8 mouse cellular contexts compared by ENCODE assay signal in genomic region chr9:108203015-108203414, GRCm38 (mm10). TPM values are rescaled to one million over a fixed set of nuclear protein-coding genes. Genes with fewer than 3 reads are reported as not detected.
DNase-seq lines count a peak whose midpoint lies in the region; TF ChIP-seq lines count a peak whose summit lies in the region.

No protein-coding gene starts in this region.

- intact Hi-C loops in heart, postnatal 25 days (cut with DNase I): loop anchor here (2.0 kb wide), 1 partner anchor 82 kb away; no protein-coding TSS in a partner anchor

- peak overlapping the region; percentile 27; the same call in 1 of the 2 replicates for H3K9ac ChIP-seq in MEL (ENCODE audit: control insufficient read depth, low read depth, low read length, poor library complexity, severe bottlenecking)

- TF ChIP-seq CTCF in MEL (IDR thresholded peaks at IDR 0.05 in 2 of 3, conservative IDR thresholded peaks at IDR 0.05 in 1 of 3; ENCODE audit: control insufficient read depth in 1 of 3, insufficient read depth in 1 of 3, low read depth in 2 of 3, low read length in 3 of 3, poor library complexity in 1 of 3, severe bottlenecking in 1 of 3): peak; percentile 49 to 88 (median 74)
- peak; percentile 87 for TF ChIP-seq CTCF in layer of hippocampus, adult 2 months (conservative IDR thresholded peaks at IDR 0.05)

- no peaks in the 10 kb centered on the region for H3K79me2 ChIP-seq in MEL (ENCODE audit: control insufficient read depth, insufficient read depth, low read length, poor library complexity)

- TF ChIP-seq EP300 in MEL (IDR thresholded peaks at IDR 0.05; ENCODE audit: low read depth in 1 of 2, low read length in 2 of 2): no peak

- H3K4me1 ChIP-seq in MEL (ENCODE audit: control insufficient read depth in 1 of 2, insufficient read depth in 2 of 2, low read length in 2 of 2): peaks cover 3 to 8% of the 10 kb centered on the region in 2 experiments; a peak in 3 of 4 replicates

- no peaks in the 10 kb centered on the region; a peak in 1 of 4 replicates for H3K36me3 ChIP-seq in MEL (ENCODE audit: control insufficient read depth in 1 of 2, insufficient read depth in 2 of 2, low read length in 2 of 2)

- H3K27ac ChIP-seq in MEL (ENCODE audit: control insufficient read depth, low read depth, low read length): peak overlapping the region; percentile 6; the same call in 1 of the 2 replicates
- H3K27ac ChIP-seq in layer of hippocampus, adult 2 months: peak overlapping the region; percentile 20; the same call in 1 of the 2 replicates

- TF ChIP-seq RAD21 in MEL (IDR thresholded peaks at IDR 0.05; ENCODE audit: low read depth, low read length): peak; percentile 52

- peak overlapping the region; percentile 27 to 30; a peak in 3 of 4 replicates for H3K4me3 ChIP-seq in MEL (ENCODE audit: control insufficient read depth in 1 of 2, insufficient read depth in 1 of 2, low read depth in 2 of 2, low read length in 2 of 2)
- H3K4me3 ChIP-seq in layer of hippocampus, adult 2 months: no peak overlapping the region

- TF ChIP-seq POLR2A in MEL (IDR thresholded peaks at IDR 0.05; ENCODE audit: control insufficient read depth in 1 of 2, insufficient read depth in 1 of 2, low read depth in 1 of 2, low read length in 2 of 2, poor library complexity in 1 of 2): no peak

- H3K9me3 ChIP-seq in MEL (replicated peaks; ENCODE audit: insufficient read depth, low read length): no peaks in the 10 kb centered on the region

- no peaks in the 10 kb centered on the region for H3K27me3 ChIP-seq in MEL (ENCODE audit: control insufficient read depth in 1 of 2, insufficient read depth in 2 of 2, low read length in 2 of 2)

- DNase-seq in heart, adult 11 months: peak; percentile 95
- DNase-seq in heart, postnatal 25 days (ENCODE audit: low spot score): no peak
- DNase-seq in MEL (ENCODE audit: low read depth, low spot score): peak; percentile 94
- DNase-seq in cerebellum, adult 9-11 months: peak; percentile 72
- DNase-seq in gastrocnemius, postnatal 25 days: peak; percentile 32
- peak; percentile 63 to 75 for DNase-seq in layer of hippocampus, adult 2 months (ENCODE audit: low spot score in 2 of 2)
- peak; percentile 92 for DNase-seq in lung, postnatal 36 days
- peak; percentile 44 to 74 for DNase-seq in spleen, postnatal 14 days (ENCODE audit: low spot score in 2 of 2)

TF ChIP-seq in MEL, 35 proteins besides CTCF, POLR2A, EP300 and RAD21:
- 0 out of 2 replicates have a peak, but pooled peaks have one; percentile 28 for TF ChIP-seq UBTF (IDR thresholded peaks at IDR 0.05; ENCODE audit: borderline replicate concordance, insufficient read depth, low read depth, low read length)
- no peak for TF ChIP-seq MAZ (IDR thresholded peaks at IDR 0.05; ENCODE audit: low read depth, low read length)
- TF ChIP-seq ZMIZ1 (IDR thresholded peaks at IDR 0.05; ENCODE audit: low read depth, low read length): no peak
- TF ChIP-seq TBP (IDR thresholded peaks at IDR 0.05; ENCODE audit: low read depth, low read length): peak; percentile 95
- TF ChIP-seq ELF1 (IDR thresholded peaks at IDR 0.05; ENCODE audit: low read depth, low read length): no peak
- TF ChIP-seq ZKSCAN1 (IDR thresholded peaks at IDR 0.05; ENCODE audit: low read depth, low read length): no peak
- TF ChIP-seq RCOR1 (IDR thresholded peaks at IDR 0.05; ENCODE audit: low read depth, low read length): 0 out of 2 replicates have a peak, but pooled peaks have one; percentile 4
- no peak; the same call in 1 of the 2 replicates for TF ChIP-seq MYC (IDR thresholded peaks at IDR 0.05; ENCODE audit: low read depth, low read length)
- peak; percentile 49; the same call in 1 of the 2 replicates for TF ChIP-seq HCFC1 (IDR thresholded peaks at IDR 0.05; ENCODE audit: low read depth, low read length)
- peak; percentile 4 for TF ChIP-seq ZNF384 (IDR thresholded peaks at IDR 0.05; ENCODE audit: low read depth, low read length)
- no peak for TF ChIP-seq MAFK (IDR thresholded peaks at IDR 0.05; ENCODE audit: borderline replicate concordance, low read depth, low read length)
- TF ChIP-seq SMC3 (IDR thresholded peaks at IDR 0.05; ENCODE audit: low read depth, low read length): peak; percentile 75
- TF ChIP-seq MAX (IDR thresholded peaks at IDR 0.05; ENCODE audit: low read length): 0 out of 2 replicates have a peak, but pooled peaks have one; percentile 6
- TF ChIP-seq ZC3H11A (IDR thresholded peaks at IDR 0.05; ENCODE audit: low read depth, low read length): peak; percentile 42
- TF ChIP-seq GABPA (IDR thresholded peaks at IDR 0.05; ENCODE audit: low read depth, low read length): no peak
- TF ChIP-seq NELFE (IDR thresholded peaks at IDR 0.05; ENCODE audit: low read depth, low read length): no peak
TF ChIP-seq in MEL: peak in this region for 8.

RNA-seq across cellular contexts. Expression of gene Bsn, which starts 12.8 kb away (rescaled TPM):
- under 1 TPM; 0.03 TPM for total RNA-seq in heart, postnatal 25 days (2021)
- total RNA-seq in MEL (2012; rRNA removed): 2.7 and 3.5 TPM in 2 replicates
- 1 to 10 TPM in 1 of 2 experiments, not detected in 1; 5.6 TPM for polyA plus RNA-seq in MEL (2012; ENCODE audit: insufficient read depth in 1 of 2, insufficient read length in 2 of 2, low read depth in 1 of 2, low replicate concordance in 2 of 2, missing spikeins in 1 of 2)
- total RNA-seq in gastrocnemius, postnatal 25 days (2021): under 1 TPM; 0.05 to 0.08 TPM
- total RNA-seq in layer of hippocampus, adult 2 months (2021): 100 to 1,000 TPM; 236 to 246 TPM

Comparison
In these comparisons a context has a peak if more than half of its experiments do, and no peak if none do; other contexts are left out.
1. RNA of gene Bsn, which starts 12.8 kb away (total RNA-seq): 236 to 246 TPM in layer of hippocampus, adult 2 months; 2.7 to 3.5 TPM in MEL, 0.05 to 0.08 TPM in gastrocnemius, postnatal 25 days and 0.03 TPM in heart, postnatal 25 days; every median in the first group is over 10 times any median in the second.